Mouse (Mus musculus) ES-E14 (cell line): ENCODE measurements around the gene 1600015I10Rik.

ENCODE experiments used
- CHD2 ChIP-seq: IDR thresholded peaks from 2 replicates; pipeline ENCODE4 v1.6.1; 2014; ENCODE audit warnings: mild to moderate bottlenecking, low read depth, low read length, inconsistent platforms
- HCFC1 ChIP-seq: IDR thresholded peaks from 2 replicates; pipeline ENCODE4 v1.6.1; 2012; ENCODE audit warnings: low read length, inconsistent platforms, borderline replicate concordance; ENCODE audit not compliant: insufficient read depth
- MAFK ChIP-seq: IDR thresholded peaks from 2 replicates; pipeline ENCODE4 v1.6.1; 2014; ENCODE audit warnings: mild to moderate bottlenecking, low read depth, low read length, inconsistent platforms; ENCODE audit not compliant: insufficient read depth
- ZC3H11A ChIP-seq: IDR thresholded peaks from 2 replicates; pipeline ENCODE4 v1.6.1; 2012; ENCODE audit warnings: low read depth, mild to moderate bottlenecking, inconsistent platforms, low read length, borderline replicate concordance

- TF ChIP-seq HCFC1 (no peak), MAFK (no peak), ZC3H11A (no peak), CHD2 (no peak)
These were observed 19.9 kb downstream of the 1600015I10Rik start for GRCm38 (mm10) chr6:48949596-48949995.
